Mouse (Mus musculus) gastrocnemius, postnatal 14 days (tissue): ENCODE results near the gene Ppa2. TPM values are rescaled to one million over a fixed set of nuclear protein-coding genes. Genes with fewer than 3 reads are reported as not detected.

Experiments
- DNase-seq: peaks from one replicate; pipeline ENCODE4 v3.0.0; 2021; ENCODE audit warnings: mixed read lengths
- intact Hi-C: fragments of 180-260 bp; cut with DNase I; formaldehyde crosslinking; loops from one replicate; pipeline ENCODE4 v1.15.1; 2025; ENCODE audit warnings: low total_unique reads
- total RNA-seq, 2 experiments: library from RNA; stranded (reverse); gene quantifications; 2 replicates each; pipeline ENCODE4 v1.2.3; 2021

The Ppa2 gene
- total RNA-seq, 2 experiments from 2014 or later = 44.1 to 44.5 TPM

DNA sequence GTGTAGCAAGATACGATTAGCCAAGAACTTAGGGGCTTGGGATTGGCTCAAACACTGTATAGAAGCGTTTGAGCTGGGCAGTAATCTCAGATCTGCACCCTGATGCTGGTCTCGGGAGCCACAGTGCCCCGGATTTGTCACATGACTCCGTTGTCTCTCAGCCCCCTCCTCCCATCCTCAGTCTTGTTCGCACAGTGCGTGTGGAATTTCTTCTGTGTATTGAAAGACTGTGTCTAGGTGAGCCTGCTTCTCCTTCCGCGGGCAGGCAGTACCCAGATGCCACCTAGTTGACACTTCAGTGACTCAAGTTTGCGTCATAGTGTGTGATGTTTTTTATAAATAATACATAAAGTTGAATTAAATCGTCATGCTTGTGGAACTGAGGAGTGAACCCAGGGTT, 71.6 kb downstream of the Ppa2 start:
- no peak for DNase-seq
- intact Hi-C loops = no loop called here

DNA sequence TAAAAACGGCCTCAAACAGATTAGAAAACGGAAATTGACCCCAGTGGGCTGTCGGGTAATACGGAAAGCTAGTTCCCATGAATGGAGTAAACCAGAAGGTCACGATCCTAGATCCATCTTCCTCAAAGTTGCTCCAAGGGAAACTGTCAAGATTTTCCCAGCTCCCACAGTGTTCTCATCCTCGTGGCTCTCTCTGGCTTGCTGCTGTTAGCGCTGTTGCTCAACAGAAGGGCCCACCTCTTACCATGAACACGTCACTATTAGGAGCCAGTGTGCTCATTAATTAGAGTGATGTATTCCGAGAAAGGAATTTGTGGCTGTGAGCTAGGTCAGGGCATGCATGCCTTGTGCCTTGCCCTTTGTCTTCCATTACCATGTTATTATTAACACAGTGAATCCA, 72.2 kb downstream of the Ppa2 start:
- intact Hi-C loops = no loop called here
- no peak for DNase-seq

DNA sequence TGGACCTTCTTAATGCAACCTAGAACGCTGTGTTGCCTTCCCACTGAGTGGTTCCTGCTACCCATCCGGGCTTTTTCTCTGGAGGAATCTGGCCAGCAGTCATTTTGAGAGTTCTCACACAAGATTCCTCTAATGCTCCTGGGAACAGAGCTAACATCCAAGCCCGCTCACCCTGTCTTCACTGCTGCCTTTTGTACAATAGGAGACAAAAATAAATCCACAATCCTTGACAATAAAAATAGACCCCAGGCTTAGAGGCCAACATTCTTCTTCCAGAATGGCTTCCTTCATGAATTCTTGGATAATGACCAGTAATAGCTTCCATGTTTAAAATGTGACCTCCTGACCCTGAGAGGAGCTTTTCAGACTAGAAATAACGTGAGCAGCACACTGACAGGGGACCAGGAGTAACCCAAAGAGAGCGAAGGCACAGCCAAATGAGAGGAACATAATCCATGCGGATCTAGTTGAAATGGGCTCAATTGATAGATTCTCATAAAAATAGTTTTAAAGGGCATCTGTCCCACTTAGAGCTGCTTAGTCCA, 74.3 kb downstream of the Ppa2 start:
- peak; percentile 10 for DNase-seq
- intact Hi-C loops = no loop called here

DNA sequence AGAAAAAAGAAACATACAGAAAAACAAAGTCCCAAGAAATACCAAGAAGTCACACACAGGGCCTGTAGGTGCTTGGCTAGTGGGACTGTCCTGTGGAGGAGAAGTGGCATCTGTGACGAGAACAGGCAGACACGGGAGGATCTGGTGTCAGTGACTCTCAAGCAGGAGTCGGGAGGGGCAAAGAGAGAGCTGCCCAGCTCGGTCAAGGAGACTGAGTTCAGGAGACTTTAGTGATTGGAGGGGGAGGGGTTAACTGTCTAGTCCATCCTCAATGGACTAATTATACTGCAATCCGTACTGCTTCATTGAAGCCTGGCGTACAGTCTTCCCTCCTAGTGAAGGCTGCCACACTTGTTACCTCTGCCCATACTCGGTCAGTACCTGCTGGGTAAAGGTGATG, 77.4 kb downstream of the Ppa2 start:
- intact Hi-C loops = no loop called here
- DNase-seq = no peak

DNA sequence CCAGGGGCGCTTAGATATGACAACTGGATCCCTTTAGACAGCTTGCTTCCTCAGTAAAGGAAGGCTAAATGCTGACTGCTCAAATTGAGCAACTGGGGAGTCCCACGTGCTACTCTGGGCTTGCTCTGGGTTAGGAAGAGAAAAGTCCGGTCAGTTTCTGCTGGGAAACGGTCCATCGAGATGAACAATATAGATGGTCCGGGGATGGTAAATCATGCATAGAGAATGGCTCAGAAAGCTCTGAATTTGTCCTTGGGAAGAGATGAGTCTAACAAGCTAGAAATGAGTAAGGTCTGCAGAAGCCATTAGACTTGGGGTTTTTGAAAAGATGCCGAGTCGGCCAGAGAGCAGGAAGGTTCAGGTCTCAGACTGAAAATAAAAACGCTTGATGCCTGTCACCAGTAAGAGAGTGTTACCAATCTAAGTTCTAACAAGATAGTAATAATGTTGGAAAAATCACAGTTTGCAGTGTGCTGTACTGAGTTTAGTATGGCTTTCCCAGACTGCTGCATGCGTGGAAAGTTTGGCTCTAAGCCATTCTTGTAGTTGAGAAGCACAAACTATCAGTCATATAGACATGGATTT, 80.0 kb downstream of the Ppa2 start:
- intact Hi-C loops = no loop called here
- no peak for DNase-seq

GRCm38 (mm10) chr3:133394531-133394930, 84.6 kb downstream of the Ppa2 start:
- DNase-seq = no peak
- intact Hi-C loops = no loop called here

DNA sequence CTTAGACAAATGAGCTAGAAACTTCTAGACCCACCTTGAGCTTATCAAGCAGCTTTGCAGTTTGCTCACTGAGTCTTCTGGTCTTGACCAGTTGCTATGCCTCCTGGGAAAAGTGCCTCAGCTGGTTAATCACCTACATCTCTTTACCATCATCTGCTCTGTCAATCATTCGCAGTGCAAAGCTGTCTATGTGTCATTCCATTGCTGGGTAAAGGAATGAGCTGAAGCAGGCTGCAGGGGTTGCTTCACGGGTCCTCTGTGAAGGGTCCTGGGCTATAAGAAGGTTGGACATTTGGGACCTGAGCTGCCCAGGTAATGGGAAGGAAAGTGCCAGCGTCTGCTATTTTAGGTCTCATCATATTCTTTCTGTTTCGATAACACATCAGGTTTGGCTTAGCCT, 93.9 kb downstream of the Ppa2 start:
- intact Hi-C loops = no loop called here

GRCm38 (mm10) chr3:133405636-133406035, 95.7 kb downstream of the Ppa2 start:
- no peak for DNase-seq
- intact Hi-C loops = no loop called here

More for the DNA sequence above, 93.9 kb downstream of the Ppa2 start:
- DNase-seq = no peak

GRCm38 (mm10) chr3:133406248-133406647, 96.3 kb downstream of the Ppa2 start:
- no peak for DNase-seq
- intact Hi-C loops = no loop called here

GRCm38 (mm10) chr3:133411123-133411675, 101.3 kb downstream of the Ppa2 start:
- intact Hi-C loops = no loop called here
- no peak for DNase-seq

DNA sequence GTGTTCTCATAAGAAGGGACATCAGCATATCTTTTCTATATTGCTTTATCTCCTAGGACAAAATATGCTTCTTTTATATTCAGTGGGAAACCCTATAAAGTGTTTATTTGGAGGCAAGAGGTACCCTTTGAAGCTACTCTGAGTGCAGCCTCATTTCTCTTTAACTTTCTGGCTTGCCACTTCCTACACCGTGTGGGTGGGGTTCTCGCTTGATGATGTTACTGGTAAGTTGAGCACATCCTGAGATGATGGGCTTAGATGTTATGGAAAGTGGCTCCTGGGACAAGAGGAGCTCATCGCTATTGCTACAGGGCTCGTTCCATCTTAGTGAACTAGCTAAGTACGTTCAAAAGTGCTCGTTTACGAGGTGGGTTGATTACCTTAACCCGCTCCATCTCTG, 101.9 kb downstream of the Ppa2 start:
- intact Hi-C loops = no loop called here
- DNase-seq = no peak

DNA sequence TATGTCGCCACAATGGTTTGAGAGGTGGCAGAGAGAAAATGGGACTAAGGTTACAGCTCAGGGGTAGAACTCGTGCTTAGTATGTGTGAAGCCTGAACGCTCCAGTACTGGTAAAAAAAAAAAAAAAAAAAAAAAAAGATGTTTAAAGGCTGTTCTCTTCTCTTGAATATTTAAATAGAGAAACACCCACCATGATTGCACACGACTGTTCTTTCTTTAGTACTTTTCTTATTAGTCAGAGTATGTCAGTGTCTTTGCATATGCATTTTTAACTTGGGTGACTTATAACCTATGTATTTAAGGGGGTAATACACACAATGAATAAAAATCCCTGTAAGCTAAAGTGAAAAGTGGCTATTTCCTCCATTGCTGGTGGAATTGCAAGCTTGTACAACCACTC, 104.8 kb downstream of the Ppa2 start:
- intact Hi-C loops = no loop called here
- no peak for DNase-seq

DNA sequence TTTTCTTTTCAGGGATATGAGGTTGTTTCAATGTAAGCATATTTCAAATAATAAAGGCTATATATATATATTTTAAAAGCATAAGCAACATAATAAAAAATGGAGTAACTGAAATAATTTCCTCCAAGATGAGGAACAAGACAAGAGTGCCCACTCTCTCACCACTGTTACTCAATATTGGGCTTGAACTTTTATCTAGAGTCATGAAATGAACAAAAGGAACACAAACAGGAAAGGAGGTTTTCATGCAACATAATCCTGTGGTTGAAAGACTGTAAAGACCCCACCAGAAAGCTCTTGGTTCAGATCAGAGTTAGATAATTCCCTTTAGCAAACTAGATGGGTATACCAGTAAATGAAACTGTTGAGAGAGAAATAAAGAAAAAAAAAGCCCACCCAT, 113.2 kb downstream of the Ppa2 start:
- intact Hi-C loops = no loop called here

More for the DNA sequence above, 113.2 kb downstream of the Ppa2 start:
- DNase-seq = no peak

Other genes starting within 250 kb of the Ppa2 start
- 1 to 10 TPM; 5.9 to 6.7 TPM for gene Ints12, start 218.3 kb upstream of the Ppa2 start, total RNA-seq
- 1 to 10 TPM; 3.3 to 3.4 TPM for gene Gstcd, start 218.1 kb upstream of the Ppa2 start, total RNA-seq
- not detected for gene Arhgef38, start 75.2 kb upstream of the Ppa2 start, total RNA-seq
- gene Tet2, start 235.0 kb downstream of the Ppa2 start, total RNA-seq = 10 to 100 TPM; 32.1 to 34.3 TPM